Mouse (Mus musculus) 3T3-L1 (cell line): ENCODE data around the gene Gm9821.

ENCODE experiments used
- DNase-seq: peaks from one replicate; pipeline ENCODE4 v3.0.0-alpha.2; 2015; ENCODE audit warnings: low read depth, low spot score

Gm9821 gene

DNA sequence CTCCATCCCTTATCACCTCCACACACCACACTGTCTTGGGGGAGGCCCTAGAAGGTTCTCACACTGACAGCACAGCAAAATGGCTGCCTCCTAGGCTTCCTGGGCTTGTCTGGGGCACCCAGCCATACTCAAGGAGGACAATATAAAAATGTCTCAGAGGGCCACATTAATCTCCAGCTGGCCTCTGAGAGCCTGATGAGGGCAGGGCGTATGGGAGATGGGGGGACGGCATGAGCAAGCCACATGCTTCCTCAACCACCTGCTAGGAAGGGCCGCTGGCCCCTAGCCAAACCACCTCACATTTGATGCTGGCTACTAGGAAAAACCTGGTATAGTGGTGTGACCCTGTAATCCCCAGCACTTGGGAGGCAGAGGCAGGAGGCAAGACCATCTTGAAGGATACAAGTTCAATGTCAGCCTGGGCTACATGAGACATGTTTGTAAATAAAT lies 3.3 kb downstream of the Gm9821 start:
- no peak for DNase-seq

DNA sequence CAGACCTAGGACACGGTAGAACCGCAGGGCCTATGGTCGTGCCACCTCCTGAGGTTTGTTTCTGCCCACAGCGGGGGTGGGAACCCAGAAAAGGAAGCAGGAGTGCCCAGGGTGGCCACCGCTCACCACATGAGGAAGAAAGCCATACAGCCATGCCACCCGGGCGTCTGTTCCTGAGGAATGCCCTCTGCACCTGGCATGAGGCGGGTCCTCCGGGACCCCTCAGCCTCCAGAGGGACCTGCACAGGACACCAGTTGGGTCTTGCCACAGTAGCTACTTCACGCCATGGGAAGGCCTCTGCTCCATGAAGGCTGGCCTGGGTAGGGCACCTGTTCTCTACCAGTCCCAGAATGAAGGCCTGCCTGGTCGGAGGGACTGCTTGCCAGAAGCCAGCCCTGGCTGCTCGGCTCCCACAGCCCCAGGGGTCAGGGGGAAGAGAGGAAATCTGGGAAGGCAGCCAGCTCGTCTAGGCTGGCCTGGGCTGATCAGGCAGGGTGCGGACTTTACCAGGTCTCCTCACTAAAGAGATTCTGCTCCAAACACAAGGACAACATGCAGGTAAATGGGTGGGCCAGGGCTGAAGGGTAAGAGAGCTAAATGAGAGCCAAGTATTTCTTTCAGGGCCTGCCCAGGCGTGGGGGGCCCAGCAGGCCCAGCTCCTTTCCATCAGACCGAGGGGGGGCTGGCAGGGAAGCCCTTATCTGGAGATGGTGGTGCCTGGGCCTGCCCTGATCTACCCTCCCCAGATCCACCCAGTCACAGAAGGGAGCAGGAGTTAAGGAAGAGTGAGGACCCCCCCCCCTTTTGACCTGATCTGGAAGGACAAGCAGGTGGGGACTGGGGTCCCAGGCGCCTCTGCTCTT lies 4.1 kb downstream of the Gm9821 start:
- no peak for DNase-seq

DNA sequence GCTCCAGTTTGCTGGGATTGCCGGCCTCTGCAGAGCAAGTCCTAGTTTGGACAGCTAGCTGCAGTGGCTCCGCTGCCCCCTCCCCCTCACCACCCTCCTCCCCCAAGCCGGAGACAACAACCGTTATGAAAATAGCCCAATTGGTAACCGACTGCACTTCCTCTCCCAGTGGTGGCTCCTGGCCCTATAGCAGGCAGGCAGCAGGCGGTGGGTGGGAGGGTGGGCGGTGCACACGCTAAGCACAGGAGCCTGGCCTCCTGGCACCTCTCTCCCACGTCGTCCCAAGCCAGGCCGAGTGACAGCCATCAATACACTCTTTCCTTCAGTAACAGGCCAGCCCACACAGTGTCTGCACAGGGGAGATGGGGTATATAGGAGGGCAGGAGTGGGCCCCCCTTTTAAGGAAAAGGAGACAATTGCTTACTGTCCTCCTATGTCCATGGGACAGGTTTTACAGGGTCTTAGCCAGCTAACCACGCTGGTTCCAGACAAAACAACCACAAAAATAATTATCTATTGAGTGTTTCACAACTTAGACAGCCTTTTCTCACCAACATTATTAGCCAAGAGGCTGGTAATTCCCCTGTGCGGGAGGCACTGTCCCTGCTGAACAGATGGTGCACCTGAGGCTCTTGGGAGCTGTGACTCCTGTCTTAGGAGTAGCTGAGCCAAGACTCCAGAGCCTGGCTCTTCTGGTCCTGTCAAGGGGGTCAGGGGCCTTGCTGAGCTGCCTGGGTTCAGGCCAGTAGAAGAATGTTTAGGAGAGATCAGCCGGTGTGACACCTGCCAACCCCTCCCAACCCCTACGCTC lies 5.0 kb downstream of the Gm9821 start:
- no peak for DNase-seq

DNA sequence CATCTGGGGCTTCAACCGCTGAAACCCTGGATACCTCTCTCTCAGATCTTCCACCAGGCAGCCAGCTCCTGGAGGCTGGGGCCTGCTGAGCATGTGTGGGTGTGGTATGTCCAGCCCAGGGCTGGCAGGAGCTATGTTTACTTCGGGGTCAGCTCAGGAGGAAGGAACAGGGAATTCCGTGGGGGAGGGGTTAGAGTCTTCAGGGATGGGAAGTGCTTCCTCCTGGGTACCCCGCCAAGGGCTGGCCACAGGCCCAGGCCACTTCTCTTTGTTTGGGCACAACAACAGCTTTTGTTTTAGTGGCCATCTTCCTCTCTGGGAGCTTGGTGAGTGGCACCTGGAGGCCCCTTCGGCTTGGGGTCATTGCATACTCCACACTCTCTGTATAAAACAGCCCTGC lies 8.3 kb downstream of the Gm9821 start:
- DNase-seq, result peak; percentile 51

DNA sequence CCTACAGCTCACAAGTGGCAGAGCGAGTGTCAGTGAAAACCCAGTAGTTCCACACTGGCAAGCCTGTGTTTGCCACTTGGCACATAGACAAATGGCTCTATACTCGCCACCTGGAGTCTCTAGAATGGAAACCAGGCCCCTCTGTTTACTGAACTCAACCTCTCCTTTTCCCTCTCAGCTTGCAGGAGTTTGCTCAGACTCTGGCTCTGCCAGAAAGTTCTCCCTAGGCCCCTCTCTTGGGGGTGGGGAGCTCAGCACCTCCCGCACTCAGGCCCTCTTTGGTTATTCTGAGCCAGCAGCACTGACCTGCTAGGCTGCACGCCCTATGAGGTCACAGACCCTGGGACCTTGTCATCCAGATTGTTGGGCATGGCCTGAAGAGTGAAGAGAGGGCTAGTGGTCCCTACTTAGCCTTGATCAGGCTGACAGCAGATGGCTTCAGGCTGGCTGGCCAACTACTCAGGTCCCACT lies 9.7 kb downstream of the Gm9821 start:
- DNase-seq, result no peak

DNA sequence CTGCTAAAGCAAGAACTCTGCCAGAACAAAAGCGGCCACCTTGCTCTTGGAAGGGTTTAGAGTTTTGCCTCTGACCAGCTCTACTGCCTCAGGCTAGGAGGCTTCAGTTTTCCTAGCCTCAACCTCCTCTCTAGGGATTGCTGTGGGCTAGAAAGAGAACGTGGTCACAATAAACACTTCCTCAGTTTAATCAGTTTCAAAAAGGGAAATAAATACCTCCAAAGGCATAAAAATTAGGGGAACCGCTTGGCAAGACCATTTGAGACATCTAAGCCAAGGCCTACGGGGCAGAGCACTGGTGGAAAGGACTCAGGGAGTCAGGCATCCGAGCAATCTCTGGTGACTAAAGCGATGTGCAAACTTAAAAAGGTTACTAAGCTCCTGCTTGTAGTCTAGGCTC lies 10.4 kb downstream of the Gm9821 start:
- no peak for DNase-seq

DNA sequence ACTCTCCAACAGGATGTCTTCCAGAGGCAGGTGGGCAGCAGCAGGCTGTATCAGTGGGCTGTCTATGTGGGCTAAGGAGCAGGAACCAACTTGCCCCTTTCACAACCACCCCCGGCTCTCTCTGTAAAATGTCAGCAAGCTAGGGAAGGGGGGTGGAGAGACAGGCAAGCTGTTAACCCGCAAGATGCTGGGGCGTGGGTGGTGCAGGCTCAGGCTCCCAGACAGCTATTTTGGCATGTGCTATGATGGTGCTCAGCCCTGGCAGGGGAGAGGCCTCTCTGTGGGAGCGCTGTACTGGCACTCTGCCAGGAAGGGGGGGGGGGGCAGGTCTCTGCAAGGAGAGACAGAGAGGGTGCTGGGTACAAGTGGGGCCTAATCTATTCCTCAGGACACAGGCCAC lies 11.6 kb downstream of the Gm9821 start:
- no peak for DNase-seq

DNA sequence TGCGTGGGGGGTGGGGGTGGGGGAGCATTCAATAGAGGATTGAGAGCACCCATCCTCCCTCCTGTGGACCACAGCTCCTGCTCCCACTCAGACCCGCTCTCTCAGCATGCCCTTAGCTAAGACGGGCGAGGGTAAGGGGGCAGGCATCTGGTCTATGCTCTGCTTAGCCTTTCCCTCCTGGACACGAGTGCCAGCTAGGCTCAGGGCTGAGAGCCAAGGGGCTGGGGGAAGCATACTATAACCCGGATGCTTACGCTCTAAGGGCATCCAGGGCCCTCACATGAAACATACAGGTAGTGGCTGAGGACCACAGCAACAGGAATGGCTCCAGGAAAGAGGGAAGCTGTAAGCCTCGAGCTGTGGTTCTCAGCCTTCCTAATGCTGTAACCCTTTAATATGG lies 12.5 kb downstream of the Gm9821 start:
- no peak for DNase-seq

DNA sequence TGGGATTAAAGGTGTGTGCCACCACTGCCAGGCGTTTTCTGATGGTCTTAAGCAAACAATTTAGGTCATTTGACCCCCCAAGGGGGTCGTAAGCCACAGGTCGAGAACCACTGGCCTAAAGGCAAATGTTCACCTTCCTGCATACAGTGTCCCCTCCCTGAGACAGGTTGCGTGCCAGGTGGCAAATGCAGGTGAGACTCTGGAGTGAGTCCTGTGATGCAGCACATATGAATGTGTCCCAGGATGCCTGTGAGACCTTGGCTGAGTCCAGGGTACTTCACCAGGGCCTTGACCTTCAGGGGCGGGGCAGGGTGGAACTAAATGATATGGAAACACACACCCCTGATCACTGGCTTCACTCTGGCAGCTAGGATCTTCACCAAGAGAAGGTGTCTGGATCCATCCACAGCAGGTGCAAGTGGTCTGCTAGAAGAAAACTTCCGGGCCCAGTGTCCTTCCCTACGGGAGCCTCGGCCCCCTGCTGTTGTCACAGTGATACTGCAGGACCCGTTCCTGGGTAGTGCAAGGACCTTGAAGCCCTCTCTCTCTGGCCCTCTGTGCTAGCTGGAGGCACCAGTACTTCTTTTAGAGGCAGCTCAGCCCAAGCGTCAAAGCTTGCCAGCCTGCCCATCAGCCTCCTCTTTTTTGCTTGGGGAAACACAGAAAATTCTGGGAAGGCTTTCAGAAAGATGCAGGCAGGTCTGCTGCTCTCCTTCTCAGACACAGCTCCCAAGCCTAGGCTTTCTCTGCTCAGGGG lies 13.4 kb downstream of the Gm9821 start:
- peak; percentile 62 for DNase-seq

DNA sequence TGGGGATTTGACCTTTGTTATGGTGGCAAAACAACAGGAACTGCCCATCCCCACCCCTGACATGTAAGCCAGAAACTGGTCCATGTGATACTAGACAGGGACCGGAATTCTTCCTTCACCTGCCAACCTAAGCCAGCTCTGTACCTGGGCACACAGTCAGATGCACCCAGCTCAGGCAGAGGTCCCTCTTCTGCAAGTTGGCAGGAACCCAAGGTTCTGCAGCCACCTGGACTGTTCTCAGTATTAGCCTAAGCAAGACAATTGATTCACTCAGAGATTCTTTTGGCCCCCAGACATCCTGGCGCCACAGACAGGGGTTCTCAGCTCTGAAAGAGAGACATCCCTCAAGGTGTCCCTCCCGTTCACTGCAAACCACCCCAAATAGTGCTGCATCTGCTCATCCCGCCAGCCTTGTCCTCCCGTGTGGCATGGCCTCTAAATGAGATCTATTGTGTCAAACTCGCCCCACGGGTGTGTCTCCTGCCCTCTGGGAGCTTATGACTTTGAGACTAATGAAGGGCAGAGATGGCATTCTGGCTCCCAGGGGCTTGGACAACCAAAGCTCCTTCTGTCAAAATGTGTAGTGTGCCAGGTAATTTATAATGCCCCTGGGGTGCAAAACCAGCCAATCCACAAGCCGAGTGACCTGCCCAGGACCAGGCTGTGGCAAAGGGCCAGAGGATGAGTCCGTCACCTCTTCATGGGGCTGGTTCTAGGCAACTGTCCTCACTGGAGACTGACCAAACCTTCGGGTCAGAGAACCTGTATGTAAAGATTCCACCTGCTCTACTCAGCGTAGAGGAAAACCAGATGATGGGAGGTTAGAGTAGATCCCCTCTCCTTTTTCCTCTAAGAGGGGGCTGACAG lies 14.3 kb downstream of the Gm9821 start:
- no peak for DNase-seq

DNA sequence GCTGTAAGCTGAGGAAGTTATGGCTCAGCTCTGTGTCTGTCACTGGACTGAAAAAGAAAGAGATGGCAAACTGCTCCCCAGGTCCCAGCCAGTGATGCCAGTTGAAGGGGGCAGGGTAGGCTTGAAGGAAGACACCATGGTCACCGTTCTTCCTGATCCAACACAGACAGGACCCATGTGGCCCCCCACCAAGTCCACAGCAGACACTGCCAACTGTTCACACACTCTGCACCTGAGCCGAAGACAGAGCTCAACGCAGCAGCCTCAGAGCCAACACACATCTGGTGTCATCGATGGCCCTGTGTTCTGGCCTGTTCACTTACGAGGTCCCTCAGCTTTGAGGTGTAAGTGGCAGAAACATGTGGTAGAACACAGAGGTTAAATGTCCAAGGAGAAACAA lies 15.0 kb downstream of the Gm9821 start:
- DNase-seq, result no peak

DNA sequence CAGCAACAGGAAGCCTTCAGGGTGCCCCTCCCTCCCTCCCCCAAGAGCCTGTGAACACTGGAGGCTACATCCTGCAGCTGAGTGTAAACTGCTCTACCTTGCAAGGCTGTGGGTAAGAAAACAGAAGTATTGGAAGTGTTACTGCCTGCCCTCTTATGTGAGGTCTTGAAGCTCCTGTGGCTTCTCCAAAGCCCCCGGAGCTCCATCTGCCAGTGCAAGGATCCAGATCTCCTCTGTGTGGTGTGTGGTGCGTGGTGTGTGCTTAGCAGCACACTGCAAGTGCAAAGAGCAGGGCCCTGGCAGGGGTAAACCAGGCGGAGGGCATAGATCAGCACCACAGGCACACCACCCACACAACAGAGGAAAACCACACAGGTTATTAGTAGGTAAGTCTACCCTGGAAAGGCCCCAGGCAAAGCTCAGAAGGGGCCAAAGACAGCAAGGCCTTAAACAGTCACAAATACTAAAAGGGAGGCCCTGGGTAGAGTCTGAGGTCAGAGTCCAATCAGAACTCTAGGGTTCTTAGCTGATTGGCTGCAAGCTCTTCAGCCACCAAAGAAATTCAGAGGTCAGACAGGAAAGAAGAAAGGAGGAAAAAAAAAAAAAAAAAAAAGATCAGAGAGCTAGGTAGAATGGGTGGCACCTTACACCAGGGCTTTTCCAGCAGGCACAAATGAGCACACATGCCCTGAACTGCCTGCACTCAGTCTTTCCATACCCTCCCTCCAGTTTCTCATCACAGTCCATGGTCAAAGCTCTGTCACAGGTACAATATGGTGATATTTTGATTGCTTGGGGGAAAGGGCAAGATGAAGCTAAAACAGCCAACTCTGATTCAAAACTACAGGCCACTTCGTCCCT lies 16.6 kb downstream of the Gm9821 start:
- DNase-seq, result no peak

DNA sequence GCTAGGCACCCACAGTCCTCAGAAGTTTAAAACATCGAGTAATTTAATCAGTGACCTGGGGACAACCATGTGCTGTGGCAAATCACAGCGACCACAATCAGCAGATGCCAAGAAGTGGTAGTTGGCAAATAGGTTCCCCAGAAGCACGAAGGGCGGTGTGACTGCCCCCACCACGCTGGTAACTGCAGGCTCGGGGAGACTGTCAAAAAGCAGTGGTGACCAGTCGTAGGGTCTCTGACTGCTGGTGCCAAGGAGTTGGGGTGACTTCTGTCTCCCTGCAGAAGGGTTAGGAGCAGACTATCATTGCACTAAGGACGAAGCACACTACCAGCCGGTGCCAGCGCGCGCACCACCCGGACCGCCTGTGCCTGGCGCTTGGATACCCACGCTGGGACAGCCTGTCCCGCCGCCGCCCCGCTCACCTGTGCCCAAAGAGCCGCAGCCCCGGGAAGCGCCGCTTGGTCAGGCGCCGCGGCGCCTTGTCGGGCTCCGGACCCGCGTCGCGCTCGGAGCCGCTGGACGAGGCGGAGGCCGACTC lies 17.4 kb downstream of the Gm9821 start:
- no peak for DNase-seq

DNA sequence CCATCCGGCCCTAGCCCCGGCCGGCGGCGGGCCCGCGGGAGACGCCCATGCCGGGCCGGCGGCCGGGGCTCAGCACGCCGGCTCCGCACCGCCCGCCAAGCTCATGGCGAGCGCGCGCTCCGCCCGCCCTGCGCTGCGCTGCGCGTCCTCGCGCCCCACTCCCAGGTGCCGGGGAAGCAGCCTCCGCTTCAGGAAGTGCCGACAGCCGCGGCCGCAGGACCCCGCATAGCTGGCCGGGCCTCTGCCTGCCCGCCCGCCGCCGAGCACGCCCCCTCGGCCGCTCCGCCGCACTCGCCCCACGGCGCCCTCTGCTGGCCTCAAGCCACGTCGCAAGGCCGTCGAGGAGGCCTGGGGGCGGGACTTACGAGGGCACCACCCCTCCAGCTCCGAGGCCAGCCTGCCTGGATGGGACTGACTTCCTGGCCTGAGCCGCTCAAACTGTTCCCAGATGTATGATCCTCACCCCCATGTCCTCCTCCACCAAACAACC lies 18.0 kb downstream of the Gm9821 start:
- peak; percentile 90 for DNase-seq

DNA sequence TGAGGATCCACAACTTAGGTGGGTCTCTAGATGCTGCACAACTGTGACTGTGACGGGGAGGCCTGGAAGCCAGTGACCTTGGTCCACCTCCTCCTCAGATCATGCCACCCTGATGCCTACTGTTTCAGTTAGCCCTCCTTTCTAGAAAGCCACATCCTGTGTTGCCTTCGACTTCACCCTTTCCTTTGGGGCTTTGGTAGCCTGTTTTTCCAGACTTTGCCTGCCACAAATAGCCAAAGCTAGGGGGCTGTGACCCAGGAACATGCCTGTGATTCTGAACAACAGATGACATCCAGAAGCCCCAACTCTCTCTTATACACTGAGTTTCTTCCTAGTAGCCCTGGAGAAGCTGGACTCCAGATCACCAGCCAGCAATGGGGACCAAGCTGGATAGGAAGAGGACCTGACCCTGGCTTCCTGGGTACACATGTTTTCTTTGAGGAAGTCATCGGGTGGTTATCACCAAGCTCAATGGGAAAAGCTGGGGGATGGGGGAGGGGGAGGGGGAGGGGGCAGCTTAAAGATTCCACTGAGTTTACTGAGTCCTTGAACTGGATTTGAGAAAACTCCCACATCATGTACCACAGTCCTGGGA lies 19.2 kb downstream of the Gm9821 start:
- no peak for DNase-seq

DNA sequence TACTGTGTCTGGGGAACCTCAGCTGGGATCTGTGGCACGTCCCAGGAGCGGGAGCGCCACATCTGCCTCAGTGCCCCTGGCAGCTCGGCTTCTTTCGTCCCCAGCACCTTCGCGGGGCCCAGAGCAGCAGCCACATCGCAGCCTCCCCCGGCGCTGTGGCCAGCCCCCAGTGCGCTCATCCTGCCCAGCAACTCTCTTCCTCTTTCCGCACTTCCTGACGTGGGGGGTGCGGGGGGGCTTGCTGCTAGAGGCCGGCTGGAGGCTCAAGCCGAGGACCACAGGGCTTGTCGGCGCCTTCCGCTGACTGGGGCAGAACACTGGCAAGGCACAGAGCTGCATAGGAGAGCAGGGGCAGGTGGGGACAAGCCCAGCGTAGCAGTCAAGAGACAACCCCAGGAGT lies 19.9 kb downstream of the Gm9821 start:
- DNase-seq, result no peak

DNA sequence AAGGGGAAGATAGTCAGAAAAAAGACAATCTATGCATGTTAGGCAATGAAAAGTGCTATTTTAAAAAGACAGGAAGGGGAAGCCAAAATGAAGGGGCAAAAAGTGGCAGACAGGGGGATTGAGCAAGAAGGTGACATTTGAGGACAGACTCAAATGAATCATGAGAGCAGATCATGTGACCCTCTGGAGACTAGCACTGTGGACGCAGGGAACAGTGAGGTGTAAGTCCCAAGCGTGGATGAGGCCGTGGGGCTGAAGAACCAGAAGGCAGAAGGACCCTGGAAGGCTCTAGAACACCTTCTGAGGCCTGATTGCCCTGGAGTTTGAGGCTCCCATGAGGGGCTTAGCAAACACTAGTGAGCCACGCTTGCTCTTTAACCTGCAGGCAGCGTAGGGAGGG lies 20.9 kb downstream of the Gm9821 start:
- DNase-seq, result no peak

DNA sequence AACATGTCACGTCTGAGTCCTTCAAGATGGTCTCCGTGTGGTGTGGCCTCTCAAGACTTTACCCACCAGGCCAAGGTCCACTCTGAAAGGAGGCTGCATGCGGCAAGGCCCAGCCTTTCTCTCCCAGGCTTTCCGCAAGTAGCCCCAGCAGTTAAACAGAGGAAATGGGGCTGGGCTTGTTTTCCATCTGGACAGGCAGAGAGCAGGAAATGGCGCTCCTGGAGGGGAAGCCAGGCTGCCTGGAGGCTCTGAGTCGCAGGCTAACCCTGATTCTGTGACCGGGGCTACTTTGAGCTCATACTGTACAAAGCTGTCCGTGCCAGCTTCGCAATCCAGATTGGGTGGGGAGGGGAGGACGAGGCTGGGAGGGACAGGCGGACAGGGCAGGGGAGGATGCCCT lies 22.5 kb downstream of the Gm9821 start:
- peak; percentile 50 for DNase-seq
